Mouse (Mus musculus) liver, postnatal 0 days (tissue): Measurements from ENCODE around the gene Prkd2.

Source experiments
- CTCF ChIP-seq: sonication (generic); IDR thresholded peaks from 2 replicates; pipeline ENCODE4 v1.5.1; 2016; ENCODE audit warnings: antibody characterized with exemption, low read depth
- EP300 ChIP-seq: IDR thresholded peaks from 2 replicates; pipeline ENCODE4 v1.6.1; 2016; ENCODE audit warnings: antibody characterized with exemption, low read depth, mild to moderate bottlenecking

DNA sequence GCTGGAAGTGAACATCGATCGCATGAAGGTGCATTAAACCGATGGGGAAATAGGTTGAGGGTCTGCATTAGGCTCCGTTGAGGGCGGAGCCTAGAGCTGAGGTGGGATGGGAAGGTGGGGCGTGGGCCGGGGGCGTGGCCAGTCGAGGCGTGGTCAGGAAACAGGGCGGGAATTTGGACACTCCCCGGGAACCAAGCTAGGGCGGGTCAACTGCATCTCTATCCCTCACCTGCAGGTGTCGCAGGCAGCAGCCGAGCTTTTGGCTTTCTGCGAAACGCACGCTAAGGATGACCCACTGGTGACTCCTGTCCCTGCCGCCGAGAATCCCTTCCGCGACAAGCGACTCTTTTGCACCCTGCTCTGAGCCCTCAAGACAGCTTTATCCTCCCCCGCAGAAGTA lies 52.3 kb downstream of the Prkd2 start:
- peak; percentile 92 for TF ChIP-seq CTCF
- no peak for TF ChIP-seq EP300
